Mouse (Mus musculus) retina, adult 2 months (tissue): ENCODE data around the gene Sox5.

Experiments
- DNase-seq: peaks from one replicate; pipeline ENCODE4 v3.0.0-alpha.2; 2012; ENCODE audit warnings: low read depth, low spot score

Sox5 gene

DNA sequence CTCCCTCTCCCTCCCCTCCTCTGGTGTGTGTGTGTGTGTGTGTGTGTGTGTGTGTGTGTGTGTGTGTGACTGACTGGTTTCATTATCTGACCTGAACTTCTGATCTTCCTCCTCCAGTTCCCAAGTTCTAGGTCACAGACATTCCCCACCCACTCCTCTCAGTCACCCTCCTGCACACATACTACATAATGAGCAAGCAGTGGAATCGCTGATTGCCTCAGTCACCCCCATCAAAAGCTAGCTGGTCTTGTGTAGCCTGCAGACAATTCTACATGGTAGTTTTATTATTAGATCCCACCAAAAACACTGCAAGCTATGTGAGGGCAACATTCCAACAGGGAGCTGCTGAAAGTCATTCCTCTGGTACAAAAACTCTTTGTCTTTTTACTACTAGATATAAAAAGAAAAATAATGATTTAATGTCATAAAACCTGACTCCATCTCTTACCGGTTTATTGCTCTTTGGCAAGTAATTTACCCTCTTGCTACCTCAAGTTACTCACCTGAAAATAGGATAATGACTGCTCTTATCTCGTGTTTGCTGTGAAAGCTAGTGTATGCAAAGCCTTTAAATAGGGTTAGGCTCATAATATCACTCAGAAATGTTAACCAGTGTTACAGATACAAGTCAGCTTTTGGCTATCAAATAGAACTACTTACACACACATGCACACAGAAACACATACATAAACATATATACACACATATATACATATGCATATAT is 733.4 kb downstream of the Sox5 start:
- DNase-seq, result no peak

DNA sequence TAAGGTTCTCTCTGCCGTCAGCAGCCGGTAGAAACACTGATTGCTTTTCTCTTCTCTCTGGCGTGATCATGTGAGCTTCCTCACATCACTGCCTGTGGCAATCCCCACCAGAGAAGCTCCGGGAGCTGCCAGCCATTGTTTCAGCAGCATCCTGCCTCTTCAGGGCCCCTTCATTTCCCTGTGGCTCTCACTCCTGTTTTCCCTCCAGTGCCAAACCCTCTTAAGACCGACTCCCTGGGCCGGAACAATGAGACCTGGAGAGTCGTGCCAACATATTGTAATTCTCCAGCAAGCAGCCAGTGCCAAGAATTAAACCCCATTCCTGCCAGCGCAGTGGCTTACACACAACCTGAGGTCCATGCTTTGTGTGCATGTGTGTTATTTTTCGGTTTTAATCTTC is 736.3 kb downstream of the Sox5 start:
- DNase-seq, result no peak

DNA sequence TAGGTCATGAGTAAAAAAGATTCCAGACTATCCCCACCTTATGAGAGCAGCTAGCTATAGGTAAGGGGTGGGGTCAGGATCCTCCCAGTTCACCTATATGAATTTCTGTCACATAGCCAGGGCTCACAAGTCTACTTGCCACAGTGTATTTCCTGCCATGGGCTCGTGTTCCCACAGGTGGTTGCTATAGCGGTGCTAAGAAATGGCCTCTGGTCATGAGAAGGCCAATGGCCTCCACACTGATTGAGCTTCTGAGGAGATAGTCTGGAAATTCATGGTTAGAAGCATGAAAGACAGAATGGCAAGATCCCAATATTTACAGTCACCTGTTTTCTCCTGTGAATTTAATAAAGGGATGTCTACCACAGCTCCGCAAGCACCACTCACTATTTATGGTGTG is 737.4 kb downstream of the Sox5 start:
- no peak for DNase-seq

DNA sequence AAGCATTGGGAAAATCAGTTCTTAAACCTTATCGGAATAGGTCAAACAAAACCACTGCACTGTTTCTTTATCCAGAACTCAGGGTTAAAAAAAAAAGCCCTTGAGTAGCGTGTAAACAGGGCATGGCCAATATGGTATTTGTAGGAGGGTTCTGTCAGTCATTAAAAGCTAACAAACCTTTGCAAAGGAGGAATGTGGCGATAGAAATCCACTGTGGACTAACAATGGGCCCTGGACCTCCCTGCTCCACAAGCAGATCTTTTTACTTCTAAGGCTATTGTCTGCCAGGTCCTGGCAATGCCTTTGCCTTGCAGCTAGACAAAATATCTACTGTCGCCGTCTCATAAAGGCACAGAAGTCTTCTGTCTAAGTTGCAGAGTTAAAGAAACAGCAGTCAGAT is 738.8 kb downstream of the Sox5 start:
- DNase-seq, result no peak

DNA sequence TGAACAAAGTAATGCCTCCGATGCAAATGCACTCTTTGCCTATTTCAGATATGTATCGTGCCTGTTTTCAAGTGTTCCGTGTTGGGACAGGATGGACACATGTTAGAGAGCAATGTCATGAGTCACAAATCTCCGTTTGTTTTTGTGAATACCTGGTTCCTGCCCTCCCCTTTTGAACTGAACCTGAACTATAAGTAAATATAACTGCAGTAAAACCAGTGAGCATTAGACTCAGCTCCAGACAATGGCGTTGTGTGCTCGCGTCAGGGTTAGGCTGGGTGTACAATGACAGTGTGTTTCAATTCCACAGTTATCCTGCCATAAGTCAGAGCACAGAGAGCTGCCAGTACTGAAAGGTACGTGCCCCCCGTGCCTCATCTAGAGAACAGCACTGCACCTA is 739.8 kb downstream of the Sox5 start:
- no peak for DNase-seq

DNA sequence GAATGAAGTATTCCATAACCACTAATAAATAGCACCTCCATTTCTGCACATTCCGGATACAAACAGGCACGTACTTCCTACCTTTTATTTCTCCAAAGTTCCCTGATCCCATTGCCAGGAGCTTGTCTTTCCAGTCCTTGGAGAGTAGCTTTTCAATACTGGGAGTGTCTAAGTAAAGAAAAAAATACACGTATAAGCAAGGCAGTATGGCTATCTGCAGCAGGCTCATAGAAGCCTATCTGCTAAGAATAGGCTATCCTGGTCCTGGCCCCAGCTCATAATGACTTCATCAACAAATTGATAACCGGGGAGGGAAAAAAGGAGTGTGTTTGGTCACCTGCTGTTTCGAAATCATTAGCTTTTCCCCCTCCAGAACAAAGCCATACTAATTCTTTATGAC is 740.6 kb downstream of the Sox5 start:
- DNase-seq, result no peak

DNA sequence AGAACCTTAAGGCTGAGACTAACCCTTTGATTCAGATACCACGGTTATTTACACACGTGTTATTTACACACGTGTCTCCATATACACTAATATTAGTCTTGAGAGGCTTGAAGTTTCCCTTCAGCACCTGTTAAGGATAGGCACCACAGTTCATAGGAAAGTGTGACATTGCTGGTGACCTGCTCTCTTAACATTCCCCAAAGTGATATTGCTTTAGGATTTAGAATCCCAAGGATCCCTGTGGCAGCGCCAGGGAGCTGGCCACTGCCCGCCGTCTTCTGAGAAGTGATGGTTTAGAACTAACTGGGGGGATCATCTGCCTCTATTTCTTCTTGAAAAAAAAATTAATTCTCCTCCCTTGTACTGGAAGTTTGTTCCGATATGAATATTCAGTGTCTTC is 741.4 kb downstream of the Sox5 start:
- no peak for DNase-seq

DNA sequence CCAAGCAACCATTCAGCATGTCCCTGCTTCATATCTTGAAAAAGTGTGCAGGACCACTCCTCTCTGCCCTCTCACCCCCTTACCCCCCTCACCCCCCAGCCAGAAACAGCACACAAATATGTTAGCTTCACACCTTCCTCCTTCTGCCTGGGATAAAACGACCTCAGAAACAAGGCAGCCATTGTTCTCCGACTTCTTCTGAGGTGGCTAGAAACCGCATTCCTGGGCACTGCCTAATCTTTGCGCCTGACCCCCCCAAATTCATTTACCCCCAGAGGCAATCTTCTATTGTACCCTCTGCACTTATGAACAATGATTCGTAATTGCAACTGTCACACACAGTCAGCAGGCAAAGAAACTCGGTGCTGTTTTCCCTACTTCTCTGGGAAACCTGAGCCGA is 742.6 kb downstream of the Sox5 start:
- no peak for DNase-seq

DNA sequence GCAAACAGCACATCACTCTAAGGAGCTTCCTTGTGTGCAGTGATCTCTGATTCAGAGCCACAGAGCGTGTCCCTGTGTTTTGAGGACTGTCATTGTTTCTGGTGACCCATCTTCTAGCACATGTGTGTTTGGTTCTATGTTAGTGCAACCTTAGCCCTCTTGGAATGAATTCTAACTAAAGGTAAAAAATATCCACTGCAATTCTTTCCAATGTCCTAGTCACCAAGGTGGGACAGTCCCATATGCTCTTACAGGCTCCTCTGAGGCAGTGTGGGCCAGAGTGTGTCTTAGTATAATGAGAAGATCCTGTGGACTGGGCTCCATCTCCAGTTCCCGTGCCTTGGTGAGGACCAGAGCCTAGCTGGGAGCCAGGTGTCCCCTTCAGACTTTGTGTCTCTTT is 748.6 kb downstream of the Sox5 start:
- DNase-seq, result no peak

DNA sequence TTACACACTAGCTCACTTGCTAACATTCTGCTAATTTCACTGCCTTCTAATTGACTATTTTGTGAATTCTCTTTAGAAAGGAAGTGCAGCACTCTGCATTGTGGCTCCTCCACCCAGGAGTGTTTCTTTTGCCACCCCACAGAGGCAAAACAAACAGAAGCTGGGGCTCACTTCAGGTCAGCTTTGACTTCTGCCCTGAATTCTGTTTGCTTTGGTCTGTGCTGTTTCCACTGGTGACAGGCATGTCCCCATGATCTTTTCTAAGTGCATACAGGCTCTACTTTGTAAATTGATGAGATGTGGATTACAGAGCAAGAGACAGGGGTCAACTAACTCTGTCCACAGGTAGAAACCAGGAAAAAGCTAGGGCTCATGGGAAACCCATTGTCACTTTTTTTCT is 764.8 kb downstream of the Sox5 start:
- DNase-seq, result no peak

DNA sequence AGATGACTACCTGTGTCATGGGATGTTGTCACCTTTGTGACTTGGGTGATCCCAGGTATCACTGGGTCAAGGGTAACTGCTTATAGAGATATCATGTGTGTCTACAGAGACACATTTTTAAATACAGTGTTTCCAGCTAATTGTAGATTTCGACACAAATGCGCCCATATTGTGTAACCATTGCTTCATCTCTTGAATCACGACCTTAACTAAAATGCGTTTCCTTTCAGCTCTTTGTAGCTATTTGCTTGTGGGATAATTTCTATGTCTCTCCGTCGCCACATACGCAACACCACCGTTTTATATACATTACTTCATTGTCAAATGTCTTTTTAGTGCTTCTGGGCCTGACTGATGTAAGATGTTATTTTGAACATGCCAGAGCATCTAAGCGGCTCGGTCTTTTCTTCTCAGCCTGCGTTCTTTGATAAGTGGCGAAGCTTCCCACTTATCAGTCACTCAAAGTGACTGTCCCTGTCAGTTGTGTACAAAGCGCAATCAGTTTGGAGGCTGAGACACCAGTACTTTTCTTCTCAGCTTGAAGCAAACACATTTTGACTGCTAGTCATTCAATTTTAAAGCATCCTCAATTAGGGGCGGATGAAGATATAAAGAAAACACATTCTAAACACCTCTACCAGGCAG is 769.8 kb downstream of the Sox5 start:
- DNase-seq, result no peak

DNA sequence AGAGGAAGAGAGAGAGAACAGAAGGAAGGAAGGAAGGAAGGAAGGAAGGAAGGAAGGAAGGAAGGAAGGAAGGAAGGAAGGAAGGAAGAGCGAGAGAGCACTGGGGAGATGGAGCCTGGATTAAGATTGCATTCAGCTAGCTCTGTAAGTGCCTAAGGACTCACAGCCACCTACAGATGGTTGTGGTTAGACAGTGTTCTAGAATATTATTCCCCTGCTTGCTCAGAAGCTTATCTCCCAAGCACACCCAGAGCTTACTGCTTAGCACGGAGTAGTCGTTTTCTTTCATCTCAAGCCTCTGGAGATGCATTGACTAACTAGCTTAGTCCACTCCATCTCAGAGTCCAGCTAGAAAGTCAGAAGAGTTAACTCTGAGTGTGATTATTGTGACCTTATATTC is 770.8 kb downstream of the Sox5 start:
- DNase-seq, result no peak

DNA sequence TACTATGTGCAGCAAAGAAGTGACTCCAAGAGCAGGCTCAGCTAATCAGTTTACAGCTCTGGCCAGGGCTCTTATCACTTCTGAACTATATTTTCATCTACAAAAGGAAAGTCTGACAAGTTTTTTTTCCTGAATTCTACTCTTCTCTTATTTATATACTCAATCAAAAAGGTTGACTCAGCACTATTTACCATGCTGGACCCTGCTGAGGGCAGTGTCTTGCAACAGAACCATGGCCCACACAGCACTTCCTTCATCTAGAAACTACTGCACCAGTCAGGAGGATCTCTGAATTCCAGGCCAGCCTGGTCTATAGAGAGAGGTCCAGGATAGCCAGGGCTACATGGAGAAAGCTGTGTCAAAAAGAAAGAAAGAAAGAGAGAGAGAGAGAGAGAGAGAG is 771.5 kb downstream of the Sox5 start:
- no peak for DNase-seq

DNA sequence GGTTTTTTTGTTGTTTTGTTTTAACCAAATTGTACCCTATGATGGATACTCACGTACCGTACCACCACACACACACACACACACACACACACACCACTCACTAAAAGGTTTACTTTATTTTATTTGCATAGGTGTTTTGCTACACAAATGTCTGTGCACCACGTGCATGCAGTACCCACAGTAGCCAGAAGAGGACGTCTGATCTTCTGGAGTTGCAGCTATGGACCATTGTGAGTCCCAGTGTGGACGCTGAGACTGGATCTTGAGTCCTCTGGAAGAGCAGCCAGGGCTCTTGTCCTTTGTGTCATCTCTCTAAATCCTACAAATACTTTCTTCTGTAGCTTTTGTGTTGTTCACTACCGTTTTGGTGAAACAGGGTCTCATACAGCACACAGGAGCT is 776.6 kb downstream of the Sox5 start:
- no peak for DNase-seq

DNA sequence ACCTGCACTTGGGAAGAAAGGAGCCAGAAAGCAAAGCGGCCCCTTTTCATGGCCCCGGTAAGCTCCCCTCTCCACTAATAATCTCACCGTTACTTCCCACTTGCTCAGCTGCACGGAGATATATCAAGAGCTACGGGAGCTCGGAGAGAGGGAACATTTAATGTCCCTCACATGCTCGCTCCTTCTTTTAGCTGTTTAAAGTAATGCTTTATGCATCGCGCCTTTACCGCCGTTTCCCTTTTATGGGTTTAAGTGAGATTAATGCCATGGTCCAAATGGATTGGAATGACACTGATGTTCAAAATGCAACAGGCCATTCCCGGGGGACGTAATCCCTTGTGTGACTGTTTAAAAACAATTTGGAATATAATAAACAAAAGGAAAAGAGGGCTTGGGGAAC is 783.6 kb downstream of the Sox5 start:
- no peak for DNase-seq

DNA sequence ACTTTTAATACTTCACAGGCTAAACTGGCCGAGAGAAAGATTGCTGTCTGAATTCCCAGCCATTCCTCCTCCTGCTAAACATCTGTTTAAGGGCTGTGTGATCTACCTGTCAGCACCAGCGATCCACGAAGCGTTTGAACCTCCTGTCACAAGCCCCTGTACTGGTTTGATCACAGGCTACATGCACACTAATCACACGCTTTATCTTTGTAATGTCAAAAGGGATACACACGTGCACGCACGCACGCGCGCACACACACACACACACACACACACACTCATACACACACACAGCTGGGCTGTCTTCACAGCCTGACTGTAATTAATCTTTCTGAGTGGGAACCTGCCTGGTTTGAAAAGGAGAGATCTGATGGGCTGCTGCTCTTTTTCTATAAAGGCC is 784.2 kb downstream of the Sox5 start:
- DNase-seq, result no peak

DNA sequence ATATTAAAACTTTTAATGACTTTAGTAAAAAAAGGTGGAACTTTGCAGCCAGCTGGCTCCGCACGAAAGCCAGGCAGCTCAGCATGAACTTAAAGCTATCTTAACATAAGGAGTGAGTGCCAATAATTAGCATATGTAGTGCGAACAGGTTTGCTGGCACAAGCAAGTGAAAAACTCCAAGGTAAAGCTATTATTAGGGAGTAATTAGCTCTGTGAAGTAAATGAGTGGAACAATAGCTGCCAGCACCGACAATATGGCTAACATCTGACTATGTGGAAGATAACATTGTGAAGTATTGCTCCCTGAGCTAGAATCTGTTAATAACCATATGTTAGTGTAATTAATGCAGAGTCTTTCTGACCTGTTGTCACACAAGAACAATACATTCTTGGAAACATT is 786.7 kb downstream of the Sox5 start:
- DNase-seq, result no peak

DNA sequence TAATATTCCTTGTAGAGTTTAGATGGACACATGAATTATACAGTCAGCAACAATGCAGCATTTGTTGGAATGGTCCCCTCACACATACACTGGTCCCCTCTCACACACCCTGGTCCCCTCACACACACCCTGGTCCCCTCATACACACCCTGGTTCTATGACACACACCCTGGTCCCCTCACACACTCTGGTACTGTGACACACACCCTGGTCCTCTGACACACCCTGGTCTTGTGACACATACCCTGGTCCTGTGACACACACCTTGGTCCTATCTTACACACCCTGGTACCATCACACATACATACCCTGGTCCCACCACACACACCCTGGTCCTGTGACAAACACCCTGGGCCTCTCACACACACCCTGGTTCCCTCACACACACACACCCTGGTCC is 794.2 kb downstream of the Sox5 start:
- no peak for DNase-seq

DNA sequence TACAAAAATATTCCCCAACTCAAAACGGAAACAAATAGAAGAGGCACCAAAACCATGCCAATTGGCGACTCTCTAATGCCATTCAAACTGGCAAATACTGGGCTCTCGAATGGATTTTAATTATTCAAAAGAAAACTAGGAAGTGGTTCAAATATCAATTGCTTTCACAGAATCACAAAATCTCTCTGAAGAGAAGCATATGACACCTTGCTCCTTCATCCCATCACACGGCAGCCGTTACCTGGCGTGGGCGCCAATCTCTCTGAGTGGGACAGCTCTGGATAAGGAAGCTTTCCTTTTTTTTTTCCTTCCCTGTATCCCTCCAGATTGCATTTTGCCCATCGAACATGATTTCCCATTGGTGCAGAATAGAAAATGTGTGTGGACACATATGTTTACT is 801.6 kb downstream of the Sox5 start:
- no peak for DNase-seq

DNA sequence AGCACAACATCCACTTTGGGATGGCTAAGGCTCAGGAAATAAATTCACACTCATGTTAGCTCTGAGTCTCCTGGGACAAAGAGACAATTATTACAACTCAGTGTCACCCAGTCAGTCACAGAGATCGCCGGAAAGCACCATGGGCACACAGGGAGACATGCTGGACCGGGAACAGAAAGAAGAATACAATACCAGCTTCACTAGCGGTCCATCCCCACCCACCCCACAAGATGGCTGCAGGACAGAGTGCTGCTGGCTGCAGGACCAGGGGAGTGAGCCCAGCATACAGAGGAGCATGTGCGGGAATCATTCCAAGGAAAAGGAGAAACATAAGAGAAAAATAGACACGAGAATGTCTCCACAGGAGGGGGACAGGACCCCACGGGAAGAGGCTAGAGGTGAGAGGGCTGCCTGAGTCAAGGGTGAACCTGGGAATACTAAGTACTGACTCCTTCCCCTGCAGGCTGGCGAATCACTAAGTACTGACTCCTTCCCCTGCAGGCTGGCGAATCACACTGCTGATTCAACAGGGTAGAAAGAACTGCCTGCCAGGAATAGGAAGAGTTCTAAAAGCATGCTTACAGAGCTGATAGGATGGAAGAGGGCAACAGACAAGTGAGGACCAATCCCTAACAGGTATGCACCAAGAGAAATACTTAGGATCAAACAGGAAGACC is 813.9 kb downstream of the Sox5 start:
- no peak for DNase-seq

DNA sequence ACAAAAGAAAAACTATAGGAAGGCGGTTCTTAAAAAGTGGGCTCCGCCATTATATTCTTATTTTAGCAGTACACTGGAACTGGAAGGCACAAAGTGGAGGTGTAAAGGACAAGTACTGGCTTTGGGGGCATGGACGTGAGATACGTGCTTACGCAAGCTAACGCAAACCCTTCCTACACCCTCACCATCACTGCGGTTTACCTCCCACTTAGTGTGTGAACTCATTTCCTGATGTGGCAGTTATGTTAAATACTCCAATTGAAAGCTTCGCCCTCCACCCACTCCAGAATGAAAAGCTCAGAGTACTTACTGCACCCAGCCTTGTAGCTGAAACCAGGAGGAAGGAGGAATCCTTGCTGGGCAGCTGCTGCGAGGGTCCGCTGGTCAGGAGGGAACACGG is 821.3 kb downstream of the Sox5 start:
- no peak for DNase-seq

DNA sequence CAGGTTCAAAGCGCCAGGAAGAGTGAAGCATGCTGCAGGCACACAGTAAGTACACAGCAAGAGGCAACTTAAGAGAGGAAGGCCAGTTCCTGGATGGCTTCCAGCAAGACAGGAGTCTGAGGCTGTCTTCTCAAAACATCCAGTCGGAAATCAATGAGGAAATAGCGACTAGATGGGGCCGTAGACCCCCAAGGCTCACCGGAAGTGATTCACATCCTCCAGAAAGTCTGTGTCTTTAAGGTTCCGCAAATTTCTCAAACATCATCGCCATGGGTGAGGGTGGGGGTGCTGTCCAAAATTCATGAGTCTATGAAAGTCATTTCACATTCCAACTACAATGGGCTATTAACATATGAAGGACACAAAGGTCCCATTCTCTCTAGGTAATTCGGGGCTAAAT is 821.7 kb downstream of the Sox5 start:
- no peak for DNase-seq

DNA sequence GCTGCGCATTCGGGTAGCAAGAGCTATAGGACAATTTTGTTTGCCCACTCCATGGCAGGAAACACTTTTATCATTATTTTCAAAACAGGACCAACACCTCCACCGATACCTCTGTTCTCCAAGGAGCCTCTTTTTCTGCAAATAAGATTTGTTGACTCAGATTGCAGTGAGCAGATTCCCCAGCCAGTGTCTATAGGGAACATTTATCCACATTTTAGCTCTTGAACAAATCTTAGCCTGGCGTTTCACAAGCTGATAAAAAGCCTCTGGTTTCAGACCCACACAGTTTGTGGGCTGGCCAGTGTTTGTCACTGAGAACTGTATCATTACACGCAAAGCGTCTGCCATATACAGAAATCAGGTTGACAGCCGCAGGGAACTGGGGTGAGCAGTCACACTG is 823.4 kb downstream of the Sox5 start:
- no peak for DNase-seq
